Mouse (Mus musculus): ENCODE results near the gene Extl1. TPM values are rescaled to one million over a fixed set of nuclear protein-coding genes. Genes with fewer than 3 reads are reported as not detected.
A peak's percentile ranks its signal among the peaks of the same experiment; 100 is the strongest.
"Not testable (repeated sequence)": the region's sequence is repeated elsewhere in the genome, so short reads cannot be mapped to it uniquely, and the experiment has no call there.

The Extl1 gene
- 10 to 100 TPM; 25.5 to 29.2 TPM for total RNA-seq (2021)
- long read RNA-seq, experiment 1, full-length matches to known transcripts, result 6 of 14 reads
- long read RNA-seq, experiment 1, partial matches to known transcripts, result 3 of 14 reads
- long read RNA-seq, experiment 1, other reads (novel, unspliced or antisense), result 5 of 14 reads
- long read RNA-seq, experiment 2, full-length matches to known transcripts, result 26 of 34 reads
- long read RNA-seq, experiment 2, partial matches to known transcripts, result 4 of 34 reads
- long read RNA-seq, experiment 2, other reads (novel, unspliced or antisense), result 4 of 34 reads

DNA sequence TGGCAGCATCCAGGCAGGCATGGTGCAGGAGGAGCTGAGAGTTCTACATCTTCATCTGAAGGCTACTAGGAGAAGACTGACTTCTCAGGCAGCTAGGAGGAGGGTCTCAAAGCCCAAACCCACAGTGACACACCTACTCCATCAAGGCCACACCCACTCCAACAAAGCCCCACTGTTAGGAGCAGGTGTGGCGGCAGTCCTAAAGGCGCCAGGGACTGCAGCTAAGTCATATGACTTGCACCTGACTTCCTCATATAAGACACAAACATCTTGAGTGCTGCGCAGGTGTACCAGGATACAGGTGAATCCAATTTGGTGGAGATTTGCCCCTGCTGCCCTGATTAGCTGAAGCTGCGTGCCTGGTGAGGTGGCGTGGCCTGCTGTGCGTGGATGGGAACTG is at the start of gene Extl1:
Extl1 (minus strand) TSS at position 101 of the 400 bp plus-strand sequence.
- DNase-seq, result not testable (repeated sequence)

DNA sequence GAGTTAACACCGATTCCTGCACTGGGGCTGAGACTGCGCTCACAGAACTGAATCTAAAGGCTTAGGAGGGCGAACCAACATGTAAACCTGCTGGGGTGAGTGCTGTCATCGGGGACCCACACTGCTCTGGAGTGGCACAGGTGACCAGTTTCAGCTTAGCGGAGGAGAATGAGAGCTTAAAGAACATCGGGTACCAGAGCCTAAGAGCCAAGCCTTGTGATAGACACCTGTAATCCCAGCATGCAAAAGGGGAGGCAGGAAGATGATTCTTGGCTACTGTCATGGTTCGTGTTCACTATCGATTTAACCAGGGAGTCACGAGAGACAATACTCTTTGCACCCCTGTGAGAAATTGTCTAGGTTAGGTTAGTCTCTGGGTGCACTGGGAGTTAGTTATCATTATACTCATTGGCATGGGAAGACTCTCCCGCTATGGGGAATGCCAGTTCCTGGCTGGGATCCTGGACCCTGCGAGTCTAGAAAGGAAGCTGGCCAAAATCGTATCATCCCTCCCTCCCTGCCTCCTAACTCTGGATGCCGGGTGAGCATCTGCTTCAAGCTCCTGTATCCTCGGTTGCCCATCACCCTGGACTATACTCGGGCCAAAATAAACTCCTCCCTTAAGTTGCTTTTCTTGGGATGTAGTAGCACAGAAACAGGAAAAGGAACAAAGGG is 49.2 kb upstream of the Extl1 start:
- DNase-seq, result no peak

DNA sequence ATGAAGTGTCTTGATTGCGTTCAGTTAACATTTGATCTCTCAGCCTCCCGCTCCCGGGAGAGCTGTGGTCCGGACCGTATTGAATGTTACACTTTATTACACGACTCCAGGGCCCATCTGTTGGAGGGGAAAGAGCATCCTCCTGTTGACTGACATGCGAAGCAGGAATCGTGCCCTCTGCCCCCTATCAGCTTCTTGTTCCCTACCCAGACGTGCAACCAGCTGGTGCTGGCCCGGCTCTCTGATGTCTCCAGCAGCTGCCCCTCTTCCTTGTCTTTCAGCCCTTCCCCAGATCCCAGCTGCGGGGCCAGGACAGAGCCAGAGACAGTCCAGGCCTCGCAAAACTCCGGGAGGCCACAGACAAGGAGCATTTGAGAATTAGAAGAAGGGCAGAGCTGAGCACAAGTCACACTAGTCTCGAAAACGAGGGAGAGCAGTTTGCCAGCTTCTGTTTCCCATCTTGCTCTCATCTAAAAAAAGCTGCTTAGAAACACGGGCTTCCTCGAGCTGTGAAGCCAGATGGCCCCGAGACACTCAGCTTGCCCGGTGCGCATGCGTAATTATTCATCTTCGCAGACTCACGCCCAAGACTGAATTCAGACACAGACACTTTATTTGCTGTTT is 46.8 kb upstream of the Extl1 start:
- DNase-seq, result no peak

DNA sequence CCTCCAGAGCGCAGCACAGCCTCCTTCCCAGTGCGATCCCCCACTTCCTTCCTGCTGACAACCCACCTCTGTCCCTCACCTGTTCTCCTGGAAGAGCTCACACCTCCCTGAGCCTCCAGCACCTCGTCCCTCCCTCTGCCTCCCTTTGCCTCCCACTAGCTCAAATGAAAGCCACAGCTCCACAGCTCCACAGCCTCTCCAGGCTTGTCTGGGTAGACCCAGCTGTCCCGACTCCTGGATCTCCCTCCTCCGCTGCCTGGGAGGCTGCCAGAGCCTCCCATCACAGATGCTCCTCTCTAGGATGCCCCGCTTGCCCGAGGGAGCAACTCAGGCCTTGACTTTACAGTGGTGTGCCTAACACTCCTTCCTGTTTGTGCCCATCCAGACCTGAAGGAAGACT is 41.4 kb upstream of the Extl1 start:
- no peak for DNase-seq

DNA sequence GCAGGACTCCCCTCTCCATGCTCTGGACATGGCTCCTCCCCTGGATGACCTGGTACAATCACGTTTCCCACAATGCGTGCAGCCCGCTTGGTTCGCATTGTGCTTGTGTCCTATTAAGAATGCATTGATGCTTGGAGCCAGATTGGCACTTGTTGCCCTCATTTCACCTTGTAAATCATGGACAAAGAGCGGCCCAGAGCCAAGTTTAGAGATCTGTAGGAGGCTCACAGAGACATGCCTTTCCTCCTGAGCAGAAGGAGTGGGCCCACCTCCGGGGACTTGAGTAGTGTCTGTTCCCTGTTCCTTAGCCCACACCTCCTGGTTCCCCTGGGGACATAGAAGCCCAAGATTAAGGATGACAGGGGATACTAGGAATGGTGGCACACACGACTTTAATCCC is 40.3 kb upstream of the Extl1 start:
- DNase-seq, result no peak

DNA sequence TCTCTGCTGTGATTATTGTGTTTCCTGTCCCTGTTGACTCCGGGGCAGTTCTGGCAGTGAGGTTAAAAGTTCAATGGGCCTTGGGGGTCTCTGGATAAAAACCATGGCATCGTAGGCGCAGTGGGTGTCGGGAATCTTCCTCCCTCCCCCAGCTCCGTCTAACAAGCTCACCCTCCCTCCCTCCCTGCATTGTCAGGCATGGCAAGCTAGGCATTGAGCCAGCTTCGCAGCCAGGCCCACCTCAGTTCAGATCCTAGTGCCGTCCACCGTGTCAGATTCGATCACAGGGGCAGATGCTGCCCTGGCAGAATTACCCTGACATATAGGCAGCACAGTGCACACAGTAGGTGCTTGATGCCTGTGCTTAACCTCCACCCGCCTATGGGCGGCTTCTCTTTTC is 38.3 kb upstream of the Extl1 start:
- DNase-seq, result no peak

DNA sequence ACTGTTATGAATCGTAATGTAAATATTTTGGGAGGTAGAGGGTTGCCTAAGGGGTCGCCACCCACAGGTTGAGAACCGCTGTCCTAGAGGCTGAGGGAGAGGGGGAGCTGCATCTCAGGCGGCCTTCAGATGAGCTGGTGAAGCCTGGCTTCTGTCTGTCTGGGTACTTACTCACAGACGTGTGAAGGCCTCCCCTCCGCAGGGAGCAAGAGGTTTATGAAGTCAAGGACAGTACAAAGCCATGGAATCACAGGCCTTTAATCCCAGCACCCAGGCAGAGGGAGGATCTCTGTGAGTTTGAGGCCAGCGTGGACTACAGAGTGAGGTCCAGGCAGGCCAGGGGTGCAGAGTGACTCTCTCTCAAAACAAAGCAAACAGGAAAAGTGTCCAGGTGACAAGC is 33.5 kb upstream of the Extl1 start:
- no peak for DNase-seq

DNA sequence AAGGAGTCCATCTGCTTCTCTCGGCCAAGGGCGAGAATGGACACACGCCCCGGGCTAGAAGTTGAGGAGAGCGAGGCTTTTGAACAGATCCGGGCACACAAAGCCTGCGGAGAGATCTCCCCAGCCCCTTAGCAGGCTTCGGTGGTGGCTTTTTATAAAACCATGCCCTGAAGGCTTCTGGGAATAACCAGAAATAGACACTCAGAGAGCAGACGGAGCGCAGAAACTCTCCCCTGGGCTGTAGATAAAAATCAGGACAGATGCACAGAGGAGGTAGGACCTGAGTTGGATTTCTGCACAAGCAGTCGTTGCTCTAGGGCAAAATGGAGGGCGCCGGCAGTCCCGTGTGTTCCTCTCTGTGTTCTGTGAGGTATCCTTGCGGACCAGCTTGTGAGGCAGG is 33.0 kb upstream of the Extl1 start:
- DNase-seq, result no peak

DNA sequence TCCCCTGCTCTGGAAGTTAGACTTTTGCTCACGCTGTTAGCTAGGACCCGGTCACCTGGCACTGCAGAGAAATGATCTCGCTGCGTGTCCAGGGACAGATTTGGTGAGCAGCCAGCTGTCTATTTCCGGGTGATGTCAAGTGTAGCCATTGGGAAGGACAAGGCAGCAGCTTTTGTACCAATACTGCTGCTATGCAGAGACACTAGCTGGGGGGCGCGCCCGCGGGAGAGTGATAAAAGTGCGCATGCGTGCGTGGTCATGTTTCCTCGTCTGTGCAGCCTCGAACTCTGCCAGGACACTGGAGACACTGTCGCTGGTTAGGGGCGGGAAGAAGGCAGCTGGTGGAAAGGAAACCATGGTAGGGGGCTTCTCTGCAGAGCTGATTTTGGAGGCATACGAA is 32.5 kb upstream of the Extl1 start:
- DNase-seq, result no peak

DNA sequence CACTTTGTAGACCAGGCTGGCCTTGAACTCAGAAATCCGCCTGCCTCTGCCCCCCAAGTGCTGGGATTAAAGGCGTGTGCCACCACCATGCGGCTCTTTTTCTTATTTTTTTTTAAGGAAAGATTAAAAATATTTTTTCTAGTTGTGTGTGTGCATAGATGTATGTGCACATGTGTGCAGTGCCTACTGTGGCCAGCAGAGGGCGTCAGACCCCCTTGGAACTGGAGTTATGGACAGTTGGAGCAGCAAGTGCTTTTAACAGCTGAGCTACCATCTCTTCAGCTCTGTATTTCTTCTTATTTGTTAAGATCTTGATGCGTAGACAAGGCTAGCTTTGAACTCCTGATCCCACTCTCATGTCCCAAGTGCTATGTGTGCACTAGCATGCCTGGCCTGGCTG is 25.6 kb upstream of the Extl1 start:
- no peak for DNase-seq

DNA sequence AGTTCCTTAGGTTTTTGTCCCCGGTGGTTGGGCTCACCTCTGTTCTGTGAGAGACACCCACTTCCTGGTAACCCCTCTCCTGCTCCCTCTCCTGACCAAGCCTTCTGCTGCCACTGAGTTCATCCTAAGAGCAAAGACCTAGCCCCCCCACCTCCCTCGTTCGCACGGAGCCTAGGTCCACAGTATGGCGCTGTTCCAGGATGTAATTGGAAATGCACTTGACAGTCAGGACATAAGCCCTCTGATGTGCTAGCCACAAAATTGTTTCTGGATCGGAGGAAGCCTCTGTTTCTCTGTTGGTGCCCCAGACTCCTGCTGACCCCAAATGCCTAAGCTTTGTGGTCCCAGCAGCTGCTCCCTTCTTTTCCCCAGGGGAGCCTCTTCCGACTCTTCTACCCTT is 20.1 kb upstream of the Extl1 start:
- DNase-seq, result no peak

DNA sequence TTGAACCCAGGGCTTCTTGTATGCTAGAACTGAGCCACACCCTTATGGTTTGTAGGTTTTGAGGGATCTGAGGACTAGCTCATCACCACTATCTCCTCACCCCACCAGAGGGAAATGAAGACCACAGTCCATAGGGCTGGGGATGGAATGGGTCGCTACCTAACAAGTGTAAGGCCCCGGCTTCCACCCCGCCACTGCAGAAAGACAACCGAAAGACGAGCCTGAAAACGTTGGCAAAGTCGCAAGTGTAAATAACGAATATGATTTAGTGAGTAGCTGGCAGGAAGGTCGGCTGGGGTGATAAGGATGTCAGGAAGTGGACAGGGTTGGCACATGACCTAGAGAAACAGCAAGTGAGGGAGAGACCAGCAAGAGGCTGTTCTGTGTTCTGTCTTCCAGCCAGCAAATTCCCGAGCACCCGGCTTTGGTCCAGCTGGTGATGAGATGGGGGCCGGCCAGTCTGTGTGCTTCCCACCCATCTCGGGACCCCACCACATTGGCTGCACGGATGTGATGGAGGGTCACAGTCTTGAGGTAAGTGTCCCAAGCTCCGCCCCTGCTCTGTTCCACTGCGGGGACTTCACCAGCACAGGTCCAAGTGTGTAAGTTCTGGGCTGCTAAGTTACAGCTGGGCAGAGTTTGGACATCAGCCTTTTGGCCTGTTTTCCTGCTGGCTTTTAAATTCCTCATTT is 19.1 kb upstream of the Extl1 start:
- DNase-seq, result no peak

DNA sequence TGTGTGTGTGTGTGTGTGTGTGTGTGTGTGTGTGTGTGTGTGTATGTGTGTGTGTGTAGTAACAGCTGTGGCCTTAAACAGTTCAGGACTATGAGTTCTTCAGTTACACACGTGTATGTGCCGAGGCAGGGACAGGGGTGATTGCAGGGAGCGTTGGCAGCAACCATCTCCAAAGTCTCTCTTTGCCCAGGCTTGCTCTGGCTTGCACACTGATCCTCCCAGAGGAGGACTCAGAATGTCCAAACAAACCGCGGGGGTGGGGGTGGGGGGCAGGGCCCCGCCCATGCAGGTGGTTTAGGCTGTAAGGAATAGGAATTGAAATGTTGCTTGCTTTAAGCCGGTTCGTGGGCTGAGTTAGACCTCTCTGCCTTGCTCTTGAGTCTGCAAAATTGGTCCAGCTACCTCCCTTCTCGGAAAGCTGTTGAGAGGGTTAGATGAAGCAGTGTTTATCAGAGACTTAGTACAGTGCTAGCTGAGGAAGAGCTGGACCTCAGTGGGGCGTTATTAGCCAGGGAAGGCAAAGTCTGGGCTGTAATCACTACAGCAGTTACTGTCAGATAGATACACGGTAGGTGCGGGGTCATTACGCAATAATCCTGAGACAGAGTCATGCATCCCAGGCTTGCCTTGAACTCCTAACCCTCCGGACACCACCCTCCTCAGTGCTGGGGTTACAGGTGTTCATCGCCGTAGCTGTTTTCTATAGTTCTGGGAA is 18.4 kb upstream of the Extl1 start:
- DNase-seq, result no peak

DNA sequence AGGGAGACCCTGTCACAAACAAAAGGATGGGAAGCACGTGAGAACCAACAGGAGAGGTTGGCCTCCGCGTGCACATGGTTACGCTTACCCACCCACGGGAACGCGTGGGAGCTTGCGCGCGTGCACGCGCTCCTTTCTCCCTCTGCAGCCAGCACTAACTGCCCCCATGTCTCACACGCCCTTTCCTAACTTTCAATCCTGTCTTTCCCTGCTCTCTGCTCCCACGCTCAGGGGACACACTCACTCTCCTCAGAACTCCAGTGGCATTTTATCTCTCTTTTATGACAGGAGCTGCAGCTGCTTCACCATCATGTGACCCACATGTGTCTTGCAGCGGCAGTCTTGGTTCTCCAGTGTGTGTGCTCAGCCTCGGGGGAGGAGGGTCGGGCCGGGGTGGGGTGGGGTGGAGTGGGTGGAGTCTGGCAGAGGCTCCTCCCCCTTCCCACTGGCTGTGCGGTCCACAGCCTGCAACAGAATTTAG is 17.6 kb upstream of the Extl1 start:
- peak; percentile 66 for DNase-seq

DNA sequence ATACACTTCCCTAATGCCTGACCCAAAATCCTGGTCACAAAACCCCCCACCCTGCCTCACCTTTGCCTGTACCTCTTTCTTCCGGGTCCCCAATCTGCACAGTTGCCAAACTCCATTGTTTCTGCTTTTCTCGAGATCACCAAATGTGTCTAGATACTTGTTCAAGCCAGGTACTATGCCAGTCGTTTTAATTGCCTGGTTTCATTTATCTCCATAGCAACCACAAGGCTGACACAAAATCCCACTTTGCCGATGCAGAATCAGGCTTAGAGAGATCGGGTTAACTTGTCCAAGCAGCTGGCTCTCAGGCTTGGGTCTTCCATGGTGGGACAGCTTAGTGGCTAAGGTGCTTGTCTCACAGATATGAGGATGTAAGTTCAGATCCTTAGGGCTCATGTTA is 16.6 kb upstream of the Extl1 start:
- DNase-seq, result no peak

DNA sequence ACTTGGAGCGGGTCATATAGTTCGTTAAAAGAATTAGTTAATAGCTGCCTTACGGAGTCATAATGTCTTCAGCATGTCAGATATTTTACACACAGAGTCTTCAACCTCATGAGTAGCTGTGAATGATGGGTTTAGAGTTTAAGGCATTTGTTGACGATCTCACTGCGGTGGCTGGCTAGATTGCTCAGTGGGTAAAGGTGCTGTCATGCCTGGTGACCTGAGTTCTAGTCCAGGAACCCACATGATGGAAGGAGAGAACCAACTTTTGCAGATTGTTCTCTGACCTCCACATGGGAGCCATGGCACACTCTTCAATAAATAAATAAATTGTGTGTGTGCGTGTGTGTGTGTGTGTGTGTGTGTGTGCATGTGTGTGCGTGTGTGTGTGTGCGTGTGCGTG is 14.1 kb upstream of the Extl1 start:
- no peak for DNase-seq

DNA sequence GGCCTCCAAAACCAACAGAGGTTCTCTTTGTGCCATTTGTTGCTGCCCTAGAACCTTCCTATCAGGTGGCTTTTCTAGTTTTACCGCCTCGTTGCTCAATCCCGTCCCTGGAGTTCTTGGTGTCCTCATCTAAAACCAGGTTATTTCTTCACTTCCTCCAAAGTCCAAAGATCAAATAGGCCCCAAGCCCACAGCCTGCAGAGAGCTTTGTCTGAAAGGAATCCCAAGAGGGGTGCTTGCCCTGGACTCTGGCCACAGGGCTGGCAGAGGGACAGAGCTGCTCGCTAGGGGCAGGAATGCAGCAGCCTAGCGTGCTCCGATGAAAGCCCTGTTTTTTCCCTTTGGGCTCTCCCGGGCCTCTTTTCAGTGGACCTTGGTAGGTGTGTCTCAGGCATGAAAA is 13.5 kb upstream of the Extl1 start:
- DNase-seq, result peak; percentile 46

DNA sequence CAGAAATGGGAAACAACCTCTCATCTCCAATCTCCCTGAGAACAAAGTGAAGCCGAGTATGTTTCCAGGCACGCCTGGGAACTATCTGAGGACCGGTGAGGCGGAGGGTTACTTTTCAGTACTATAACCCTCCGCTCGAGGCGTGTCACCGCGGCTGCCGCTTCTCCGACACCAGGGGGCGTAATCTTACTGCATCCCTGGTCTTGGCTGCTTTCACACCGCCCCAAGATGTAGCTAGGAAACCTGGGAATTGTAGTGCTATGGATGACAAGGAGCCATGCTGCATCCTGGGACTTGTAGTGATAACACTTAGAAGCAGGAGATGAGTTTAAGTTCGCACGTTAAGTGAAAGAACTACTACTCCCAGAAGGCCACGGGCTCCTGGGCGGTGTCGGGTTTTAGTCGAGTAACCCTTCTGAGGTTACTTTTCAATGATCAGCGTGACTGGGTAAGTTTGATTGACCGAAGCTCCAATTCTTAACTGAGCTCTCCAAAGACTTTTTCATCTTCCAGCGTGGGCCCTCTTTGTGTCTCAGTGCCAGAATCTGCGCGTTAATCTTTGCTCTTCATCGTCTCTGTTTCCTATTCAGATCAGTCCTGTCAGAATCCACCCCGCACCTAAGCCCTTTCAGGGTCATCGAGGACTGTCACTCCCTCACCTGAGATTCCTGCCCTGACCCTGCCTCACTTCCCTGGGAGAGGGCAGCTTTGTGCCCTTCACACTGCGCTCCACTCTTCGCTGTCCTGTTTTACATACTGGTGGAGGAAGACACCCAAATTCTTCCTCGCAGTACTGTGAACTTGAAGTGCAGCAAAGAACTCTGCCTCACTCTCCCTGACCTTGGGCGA is 12.6 kb upstream of the Extl1 start, which contains the start of gene Pafah2:
Pafah2 (plus strand) TSS at position 344 of the 849 bp plus-strand sequence.
- DNase-seq, result peak; percentile 91

DNA sequence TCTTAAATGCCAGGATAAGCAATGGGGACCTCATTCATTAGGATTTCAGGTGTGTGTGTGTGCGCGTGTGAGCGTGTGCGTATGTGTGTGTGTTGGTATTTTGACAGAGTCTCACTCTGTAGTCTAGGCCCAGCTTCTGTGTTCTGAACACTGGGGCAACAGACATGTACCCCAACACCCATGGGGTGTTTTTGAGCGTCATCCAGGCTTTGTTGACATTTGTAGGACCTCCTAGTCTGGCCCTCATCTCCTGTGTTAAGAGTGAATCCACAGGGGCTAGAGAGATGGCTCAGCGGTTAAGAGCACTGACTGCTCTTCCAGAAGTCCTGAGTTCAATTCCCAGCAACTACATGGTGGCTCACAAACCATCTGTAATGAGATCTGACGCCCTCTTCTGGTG is 11.5 kb upstream of the Extl1 start:
- DNase-seq, result no peak

DNA sequence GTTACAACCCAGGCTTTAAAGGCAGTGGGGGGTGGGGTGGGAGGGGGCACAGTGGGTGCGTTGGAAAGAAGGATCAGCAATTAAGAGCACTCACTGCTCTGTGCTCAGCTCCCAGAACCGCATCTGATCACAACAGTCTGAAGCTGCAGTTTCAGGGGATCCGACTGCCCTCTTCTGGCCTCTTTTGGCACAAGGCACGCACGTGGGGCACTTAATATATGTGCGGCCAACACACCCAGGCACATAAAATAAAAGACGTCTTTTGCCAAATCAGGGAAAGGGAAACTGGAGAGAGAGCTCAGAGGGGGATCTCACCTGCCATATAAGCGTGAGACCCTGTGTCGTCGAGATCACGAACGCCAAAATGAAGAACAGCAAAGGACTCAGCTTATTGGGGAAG is 9.4 kb upstream of the Extl1 start:
- DNase-seq, result no peak

DNA sequence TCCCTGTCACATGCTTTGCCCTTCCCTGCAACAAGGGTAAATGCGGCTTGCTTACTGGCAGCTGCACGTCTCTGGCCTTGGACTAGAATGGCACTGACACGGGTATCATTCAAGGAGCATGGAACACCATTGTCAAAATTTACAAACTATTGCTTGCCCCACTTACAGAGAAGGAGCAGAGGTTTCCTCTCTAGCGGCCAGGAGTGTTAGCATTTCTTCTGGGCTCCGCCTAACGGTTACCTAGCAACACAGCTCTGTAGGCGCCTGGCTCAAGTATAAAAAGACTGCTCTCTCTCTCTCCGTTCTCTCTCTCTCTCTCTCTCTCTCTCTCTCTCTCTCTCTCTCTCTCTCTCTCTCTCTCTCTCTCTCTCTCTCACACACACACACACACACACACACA is 8.9 kb upstream of the Extl1 start:
- no peak for DNase-seq

Data from gastrocnemius, postnatal 25 days (tissue).